Mouse (Mus musculus) heart, embryonic 12.5 days (tissue): ENCODE data around the gene Heatr3. TPM values are rescaled to one million over a fixed set of nuclear protein-coding genes. Genes with fewer than 3 reads are reported as not detected.
"Not testable (repeated sequence)": the region's sequence is repeated elsewhere in the genome, so short reads cannot be mapped to it uniquely, and the experiment has no call there.

ENCODE experiments used
- ATAC-seq: fragments of 200-750 bp; cut with Nextera tagmentation; 2 replicates; pipeline ENCODE4 v1.8.0; 2017; ENCODE audit warnings: moderate TSS enrichment, moderate library complexity; ENCODE audit not compliant: insufficient number of reproducible peaks, low FRiP score
- H3K27ac ChIP-seq: fragments of 300-500 bp; sonication (generic); 2 replicates; pipeline ENCODE4 v1.5.1; 2016; ENCODE audit warnings: mild to moderate bottlenecking, moderate library complexity; ENCODE audit not compliant: poor library complexity, severe bottlenecking
- H3K27me3 ChIP-seq: fragments of 300-500 bp; sonication (generic); replicated peaks from 2 replicates; pipeline ENCODE4 v1.6.1; 2016; ENCODE audit warnings: mild to moderate bottlenecking, moderate library complexity
- H3K36me3 ChIP-seq: fragments of 300-500 bp; sonication (generic); 2 replicates; pipeline ENCODE4 v1.6.1; 2016; ENCODE audit warnings: mild to moderate bottlenecking, moderate library complexity
- H3K4me1 ChIP-seq: fragments of 300-500 bp; sonication (generic); replicated peaks from 2 replicates; pipeline ENCODE4 v1.6.1; 2016; ENCODE audit warnings: mild to moderate bottlenecking
- H3K4me2 ChIP-seq: fragments of 300-500 bp; sonication (generic); 2 replicates; pipeline ENCODE4 v1.6.1; 2016; ENCODE audit warnings: mild to moderate bottlenecking, moderate library complexity
- H3K4me3 ChIP-seq: fragments of 300-500 bp; sonication (generic); 2 replicates; pipeline ENCODE4 v1.5.1; 2016; ENCODE audit warnings: mild to moderate bottlenecking
- H3K9ac ChIP-seq: fragments of 300-500 bp; sonication (generic); 2 replicates; pipeline ENCODE4 v1.6.1; 2016; ENCODE audit warnings: mild to moderate bottlenecking, moderate library complexity
- H3K9me3 ChIP-seq: fragments of 300-500 bp; sonication (generic); replicated peaks from 2 replicates; pipeline ENCODE4 v1.6.1; 2016; ENCODE audit warnings: mild to moderate bottlenecking, moderate library complexity
- WGBS: fragments of 180-500 bp; shearing (Covaris S2); methylation state at CpG from one replicate; pipeline ENCODE4 v1.1.7; 2016; 5-methylcytosine and 5-hydroxymethylcytosine counted together
- polyA plus RNA-seq: library from polyadenylated mRNA; unstranded; fragments of >200 nt; fragmentation: Nextera tagmentation; extraction: Ambion mirVana; gene quantifications from 2 replicates; pipeline ENCODE4 v1.2.1, GENCODE M21; 2016

Gene Heatr3
- polyA plus RNA-seq, 1 experiment from 2014 or later = 33.2 TPM

DNA sequence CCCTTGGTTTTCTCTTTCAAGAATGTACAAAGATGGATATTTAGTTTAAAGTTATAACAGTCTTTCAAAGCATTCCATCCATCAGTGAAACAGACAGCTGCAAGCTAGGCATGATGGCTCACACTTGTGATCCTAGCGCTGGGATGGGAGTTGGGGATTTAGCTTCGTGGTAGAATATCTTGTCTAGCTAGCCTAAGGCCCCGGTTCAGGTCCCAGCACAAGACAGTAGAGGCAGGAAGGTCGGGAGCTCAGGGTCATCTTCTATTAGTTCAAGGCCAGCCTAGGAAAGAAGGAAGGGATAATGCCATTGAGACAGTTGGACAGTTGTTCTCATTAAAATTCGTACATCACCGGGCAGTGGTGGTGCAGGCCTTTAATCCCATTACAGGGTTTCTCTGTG is 48.1 kb downstream of the Heatr3 start:
- Histone ChIP-seq H3K9ac (no peak overlapping the region), H3K4me2 (no peak overlapping the region), H3K27ac (no peak overlapping the region), H3K36me3 (no peaks in the 10 kb centered on the region), H3K4me1 (no peaks in the 10 kb centered on the region), H3K27me3 (no peaks in the 10 kb centered on the region), H3K9me3 (no peaks in the 10 kb centered on the region; the same call in 1 of the 2 replicates), H3K4me3 (no peak overlapping the region)
- 83% methylated on average over 6 of the region's 6 CpGs for WGBS
- no peak for ATAC-seq

- no peak for ATAC-seq
- H3K27me3 ChIP-seq = no peaks in the 10 kb centered on the region
- no peak overlapping the region for H3K9ac ChIP-seq
- peak overlapping the region; percentile 68 for H3K27ac ChIP-seq
- WGBS = 30% methylated on average over 3 of the region's 3 CpGs
- no peak overlapping the region for H3K4me3 ChIP-seq
- peak overlapping the region; percentile 35; the same call in 1 of the 2 replicates for H3K4me2 ChIP-seq
- H3K4me1 ChIP-seq = peaks cover 30% of the 10 kb centered on the region
- no peaks in the 10 kb centered on the region for H3K9me3 ChIP-seq
- H3K36me3 ChIP-seq = no peaks in the 10 kb centered on the region
Observed at GRCm38 (mm10) chr8:88197328-88197727, 59.7 kb downstream of the Heatr3 start.

- no peak for ATAC-seq
Observed at GRCm38 (mm10) chr8:88198551-88198944, 60.9 kb downstream of the Heatr3 start.

DNA sequence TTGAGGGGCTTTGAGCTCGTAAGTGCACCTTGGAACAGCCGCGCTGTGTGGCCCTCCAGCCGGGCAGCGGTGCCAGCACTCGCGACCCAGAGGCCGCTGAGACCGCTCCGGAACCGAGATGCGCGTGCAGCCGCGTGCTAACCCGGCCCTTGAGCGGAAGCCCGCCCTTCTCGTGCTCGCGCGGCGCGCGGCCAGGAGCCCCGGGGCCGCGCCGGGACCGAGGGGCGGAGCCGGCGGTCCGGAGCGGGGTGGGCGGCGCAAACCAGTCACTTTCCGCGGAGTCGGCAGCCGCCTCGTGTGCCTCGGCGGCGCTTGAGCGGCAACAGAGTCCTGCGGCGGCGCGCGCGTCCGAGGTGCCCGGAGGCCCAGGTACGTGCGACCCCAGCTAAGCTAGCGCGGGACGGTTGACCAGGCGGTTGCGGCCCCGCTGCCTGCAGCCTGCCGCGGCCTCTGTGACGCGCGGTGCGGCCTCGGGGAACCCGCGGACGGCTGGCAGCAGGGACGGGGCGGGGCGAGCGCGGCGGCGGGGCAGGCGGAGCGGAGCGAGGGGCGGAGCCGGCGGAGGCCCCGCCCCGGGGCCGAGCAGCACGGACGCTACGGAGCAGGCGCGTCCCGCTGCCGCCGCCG is 61.4 kb downstream of the Heatr3 start, which contains the start of gene Tent4b:
TSS of gene Tent4b (plus strand) at position 269 of the 627 bp plus-strand sequence.
- WGBS = under 1% methylated on average over 96 of the region's 97 CpGs
- ATAC-seq = peak; percentile 95
- Histone ChIP-seq H3K4me2 (peak within 1 kb of the TSS; percentile 87), H3K27ac (peak within 1 kb of the TSS; percentile 92), H3K4me3 (peak within 1 kb of the TSS; percentile 93), H3K9me3 (no peaks in the 10 kb centered on the region), H3K36me3 (no peaks in the 10 kb centered on the region), H3K9ac (peak within 1 kb of the TSS; percentile 95), H3K27me3 (no peaks in the 10 kb centered on the region), H3K4me1 (peaks cover 32% of the 10 kb centered on the region)

More at GRCm38 (mm10) chr8:88198551-88198944, 60.9 kb downstream of the Heatr3 start:
- no peaks in the 10 kb centered on the region for H3K27me3 ChIP-seq
- H3K27ac ChIP-seq = peak overlapping the region; percentile 92
- peak overlapping the region; percentile 95 for H3K9ac ChIP-seq
- peak overlapping the region; percentile 93 for H3K4me3 ChIP-seq
- H3K4me2 ChIP-seq = peak overlapping the region; percentile 87
- no peaks in the 10 kb centered on the region for H3K9me3 ChIP-seq
- H3K4me1 ChIP-seq = peaks cover 32% of the 10 kb centered on the region
- under 1% methylated on average over 10 of the region's 10 CpGs for WGBS
- no peaks in the 10 kb centered on the region for H3K36me3 ChIP-seq

GRCm38 (mm10) chr8:88199700-88200601 is 62.3 kb downstream of the Heatr3 start:
- Histone ChIP-seq H3K27ac (peak overlapping the region; percentile 92), H3K36me3 (no peaks in the 10 kb centered on the region), H3K9ac (peak overlapping the region; percentile 95), H3K4me3 (peak overlapping the region; percentile 93), H3K27me3 (no peaks in the 10 kb centered on the region), H3K4me2 (peak overlapping the region; percentile 87), H3K4me1 (peaks cover 34% of the 10 kb centered on the region), H3K9me3 (no peaks in the 10 kb centered on the region)
- peak; percentile 61 for ATAC-seq
- 3% methylated on average over 116 of the region's 117 CpGs for WGBS

DNA sequence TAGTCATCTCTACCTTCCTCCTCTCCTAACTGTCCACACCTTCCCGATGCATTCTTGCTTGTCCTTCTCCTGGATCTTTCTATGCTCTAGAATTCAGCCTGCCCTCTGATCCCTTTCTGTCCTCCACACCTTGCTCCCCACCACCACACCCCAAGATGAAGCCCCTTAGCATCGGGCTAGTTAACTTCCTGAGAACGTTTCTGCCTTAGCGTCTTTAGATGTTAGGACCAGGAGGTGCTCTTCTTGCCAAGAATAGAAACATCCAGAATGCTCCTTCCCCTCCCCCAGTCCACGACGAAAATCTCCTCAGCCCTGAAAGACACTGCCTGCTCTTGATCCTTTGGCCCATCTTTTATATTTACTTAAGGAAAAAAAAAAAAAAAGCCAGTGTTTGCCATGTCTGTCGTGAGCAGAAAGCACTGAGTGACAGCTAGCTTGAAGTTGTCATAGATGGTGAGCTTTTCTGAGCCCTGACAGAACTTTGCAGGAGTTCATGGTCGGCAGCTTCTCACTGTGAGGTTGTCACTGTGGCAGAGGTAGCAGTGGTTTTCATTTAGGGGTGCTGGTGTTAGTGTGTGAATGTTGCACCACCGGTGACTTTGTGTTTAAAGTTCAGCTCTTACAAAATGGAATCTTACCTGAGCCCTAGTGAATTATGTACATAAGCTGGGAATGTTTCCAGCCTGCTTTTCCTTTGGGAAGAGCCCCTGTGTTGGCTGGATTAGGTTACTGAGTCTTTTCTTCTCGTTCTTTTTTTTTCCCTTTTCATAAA is 63.3 kb downstream of the Heatr3 start:
- peaks cover 38% of the 10 kb centered on the region for H3K4me1 ChIP-seq
- H3K9me3 ChIP-seq = no peaks in the 10 kb centered on the region
- ATAC-seq = no peak
- WGBS = 18% methylated on average over 10 of the region's 10 CpGs
- H3K9ac ChIP-seq = peak overlapping the region; percentile 95
- H3K27me3 ChIP-seq = no peaks in the 10 kb centered on the region
- H3K36me3 ChIP-seq = peaks cover 1% of the 10 kb centered on the region
- H3K27ac ChIP-seq = no peak overlapping the region
- H3K4me3 ChIP-seq = peak overlapping the region; percentile 93
- peak overlapping the region; percentile 87 for H3K4me2 ChIP-seq

GRCm38 (mm10) chr8:88201641-88202040 is 64.0 kb downstream of the Heatr3 start:
- H3K27ac ChIP-seq = no peak overlapping the region
- peak overlapping the region; percentile 87 for H3K4me2 ChIP-seq
- no peaks in the 10 kb centered on the region for H3K9me3 ChIP-seq
- no peak for ATAC-seq
- WGBS = 46% methylated on average over 3 of the region's 3 CpGs
- no peak overlapping the region for H3K4me3 ChIP-seq
- H3K36me3 ChIP-seq = peaks cover 4% of the 10 kb centered on the region
- peaks cover 38% of the 10 kb centered on the region for H3K4me1 ChIP-seq
- H3K9ac ChIP-seq = 0 out of 2 replicates have a peak overlapping the region, but pooled peaks have one; percentile 13
- no peaks in the 10 kb centered on the region for H3K27me3 ChIP-seq

DNA sequence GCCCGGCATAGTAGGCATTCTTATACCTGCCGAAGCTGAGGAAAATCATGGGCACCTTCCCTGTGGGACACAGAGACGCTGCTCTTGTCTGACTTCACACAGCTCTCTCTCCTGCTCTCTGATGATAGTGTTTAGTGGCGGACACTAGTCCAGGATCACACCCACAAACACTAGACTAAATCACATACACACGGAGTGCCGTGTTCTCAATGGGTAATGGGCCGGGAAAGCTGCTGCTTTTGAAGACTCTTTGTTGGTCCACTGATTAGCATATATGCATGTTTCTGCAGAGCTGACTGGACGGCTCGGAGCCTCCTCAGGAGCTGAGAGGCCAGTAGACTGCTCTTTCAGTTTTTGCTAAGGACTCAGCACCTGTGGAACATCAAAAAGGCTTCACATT is 68.4 kb downstream of the Heatr3 start:
- Histone ChIP-seq H3K27ac (no peak overlapping the region), H3K4me3 (no peak overlapping the region), H3K9me3 (no peaks in the 10 kb centered on the region), H3K36me3 (peaks cover 10% of the 10 kb centered on the region), H3K27me3 (no peaks in the 10 kb centered on the region), H3K4me2 (no peak overlapping the region), H3K9ac (no peak overlapping the region), H3K4me1 (peaks cover 28% of the 10 kb centered on the region)
- 87% methylated on average over 9 of the region's 9 CpGs for WGBS
- ATAC-seq = no peak

DNA sequence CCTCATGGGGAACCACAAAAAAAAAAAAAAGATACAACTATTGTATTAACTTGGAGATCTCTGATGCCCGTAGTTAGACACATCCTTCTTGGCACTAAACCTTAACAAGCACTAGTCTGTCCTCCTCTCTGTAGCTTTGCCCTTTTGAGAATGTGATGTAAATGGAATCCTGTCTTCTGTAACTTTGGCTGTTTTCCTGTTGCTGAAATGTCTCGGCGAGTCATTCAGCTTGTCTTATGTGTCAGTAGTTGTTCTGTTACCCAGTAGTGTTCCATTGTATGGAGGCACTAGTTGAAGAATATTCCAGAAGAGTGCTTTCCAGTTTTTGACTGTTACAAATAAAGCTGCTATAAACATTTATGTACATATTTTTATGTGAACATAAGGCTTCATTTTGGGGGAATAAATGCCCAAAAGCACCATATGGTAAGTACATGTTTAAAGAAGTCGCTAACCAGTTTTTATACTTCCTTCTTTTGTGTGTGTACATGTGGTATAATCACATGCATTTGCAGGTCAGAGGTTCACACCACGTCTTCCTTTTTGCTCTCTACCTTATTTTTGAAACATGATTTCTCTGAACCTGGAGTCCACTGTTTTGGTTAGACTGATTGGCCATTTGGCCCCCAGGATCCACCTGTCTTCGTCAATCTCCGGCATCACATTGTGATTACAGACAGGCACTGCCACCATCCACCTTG is 69.6 kb downstream of the Heatr3 start:
- no peak overlapping the region for H3K4me3 ChIP-seq
- H3K9me3 ChIP-seq = no peaks in the 10 kb centered on the region
- H3K27ac ChIP-seq = no peak overlapping the region
- no peak overlapping the region for H3K4me2 ChIP-seq
- H3K9ac ChIP-seq = no peak overlapping the region
- H3K4me1 ChIP-seq = peaks cover 16% of the 10 kb centered on the region
- WGBS = 82% methylated on average over 7 of the region's 7 CpGs
- H3K27me3 ChIP-seq = no peaks in the 10 kb centered on the region
- H3K36me3 ChIP-seq = peaks cover 10% of the 10 kb centered on the region
- no peak for ATAC-seq

- H3K27ac ChIP-seq, H3K4me3 ChIP-seq, ATAC-seq, H3K9ac ChIP-seq, H3K4me2 ChIP-seq, H3K9me3 ChIP-seq, H3K27me3 ChIP-seq, H3K36me3 ChIP-seq: not testable (repeated sequence)
- 87% methylated on average over 6 of the region's 6 CpGs for WGBS
- peaks cover 10% of the 10 kb centered on the region for H3K4me1 ChIP-seq
Observed at GRCm38 (mm10) chr8:88209930-88210827, 72.5 kb downstream of the Heatr3 start.
